Mouse (Mus musculus) spleen, postnatal 10 days (tissue): ENCODE measurements at regions not wholly inside any gene's neighbourhood (a gene's known extent, or its start where the extent isn't known, plus 50 kb on each side); places are given as distances from the start of the nearest gene placed in this dataset.

Experiments
- DNase-seq, 2 experiments: peaks; one replicate each; pipeline ENCODE4 v3.0.0; 2021 to 2022; ENCODE audit warnings: low spot score in 2 of 2

GRCm38 (mm10) chr16:77315354-77315753 is 286.5 kb downstream of the Gm11146 start:
- DNase-seq = no peak

- DNase-seq = no peak
Observed at GRCm38 (mm10) chr16:77313195-77313594, 288.7 kb downstream of the Gm11146 start.

GRCm38 (mm10) chr16:77301270-77302171 is 288.0 kb downstream of the Usp25 start:
- DNase-seq = no peak

GRCm38 (mm10) chr16:77300572-77301213 is 287.2 kb downstream of the Usp25 start:
- no peak for DNase-seq

GRCm38 (mm10) chr16:77295574-77296355 is 282.3 kb downstream of the Usp25 start:
- DNase-seq = no peak

- no peak for DNase-seq
Observed at GRCm38 (mm10) chr16:77292317-77292771, 278.8 kb downstream of the Usp25 start.

GRCm38 (mm10) chr16:77291723-77292316 is 278.3 kb downstream of the Usp25 start:
- DNase-seq = no peak

- no peak for DNase-seq
Observed at GRCm38 (mm10) chr16:77284205-77284604, 270.7 kb downstream of the Usp25 start.

GRCm38 (mm10) chr16:77279916-77280315 is 266.4 kb downstream of the Usp25 start:
- DNase-seq = no peak

- DNase-seq = no peak
Observed at GRCm38 (mm10) chr16:77279495-77279894, 266.0 kb downstream of the Usp25 start.

- no peak for DNase-seq
Observed at GRCm38 (mm10) chr16:77273306-77273705, 259.8 kb downstream of the Usp25 start.

- no peak for DNase-seq
Observed at GRCm38 (mm10) chr16:77268926-77269325, 255.4 kb downstream of the Usp25 start.

- no peak for DNase-seq
Observed at GRCm38 (mm10) chr16:77267679-77268078, 254.2 kb downstream of the Usp25 start.

- no peak for DNase-seq
Observed at GRCm38 (mm10) chr16:77252349-77252748, 238.8 kb downstream of the Usp25 start.

- no peak for DNase-seq
Observed at GRCm38 (mm10) chr16:77251422-77251821, 237.9 kb downstream of the Usp25 start.

- no peak for DNase-seq
Observed at GRCm38 (mm10) chr16:77240876-77241275, 227.4 kb downstream of the Usp25 start.

- no peak for DNase-seq
Observed at GRCm38 (mm10) chr16:77239176-77239790, 225.8 kb downstream of the Usp25 start.

- no peak for DNase-seq
Observed at GRCm38 (mm10) chr16:77238358-77239175, 225.1 kb downstream of the Usp25 start.

- no peak for DNase-seq
Observed at GRCm38 (mm10) chr16:77237631-77238357, 224.3 kb downstream of the Usp25 start.

- no peak for DNase-seq
Observed at GRCm38 (mm10) chr16:77237272-77237603, 223.7 kb downstream of the Usp25 start.
